Mouse (Mus musculus) retina, embryonic 14.5 days (tissue): Measurements from ENCODE around the gene Sv2b.
A peak's percentile ranks its signal among the peaks of the same experiment; 100 is the strongest.
"Not testable (repeated sequence)": the region's sequence is repeated elsewhere in the genome, so short reads cannot be mapped to it uniquely, and the experiment has no call there.

Experiments used
- DNase-seq: peaks from one replicate; pipeline ENCODE4 v3.0.0-alpha.2; 2015; ENCODE audit warnings: low spot score

Gene Sv2b

DNA sequence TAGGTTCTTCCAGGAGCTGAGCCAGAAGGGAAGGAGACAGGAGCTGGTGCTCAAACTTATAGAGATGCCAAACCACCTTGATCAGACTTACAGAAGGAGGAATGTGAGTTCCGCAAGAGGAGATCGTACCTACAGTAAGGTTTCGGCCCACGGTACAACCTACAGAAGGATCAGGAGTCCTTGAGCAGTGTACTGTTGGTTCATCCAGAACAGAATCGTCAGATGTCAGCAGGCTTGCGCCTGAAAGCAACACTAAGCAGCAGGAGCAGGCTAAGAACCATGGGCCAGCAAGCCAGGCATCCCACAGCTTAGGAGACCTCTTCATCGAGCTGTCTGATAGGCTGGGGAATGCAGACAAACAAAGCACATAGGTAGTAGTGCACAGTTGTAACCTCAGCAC, 92.9 kb downstream of the Sv2b start:
- no peak for DNase-seq

DNA sequence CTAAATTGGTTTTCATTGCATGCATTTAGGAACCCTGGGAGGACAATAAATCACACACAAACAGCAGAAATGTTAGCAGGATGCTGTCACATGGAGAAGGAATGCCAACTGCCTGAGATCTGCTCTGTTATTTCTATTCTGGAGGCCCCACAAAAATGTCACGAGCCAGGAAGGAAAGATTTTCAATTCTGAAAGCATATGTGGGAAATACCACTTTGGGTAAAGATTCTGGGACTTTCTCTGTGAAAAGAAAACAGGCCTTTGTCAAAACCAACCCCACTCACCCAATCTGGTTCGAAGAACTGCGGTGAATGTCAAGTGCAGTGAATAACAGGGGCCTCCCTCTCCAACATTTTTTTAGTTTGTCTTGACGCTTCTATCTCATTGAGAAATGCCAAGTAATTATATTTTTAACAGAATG, 99.8 kb downstream of the Sv2b start:
- DNase-seq, result no peak

DNA sequence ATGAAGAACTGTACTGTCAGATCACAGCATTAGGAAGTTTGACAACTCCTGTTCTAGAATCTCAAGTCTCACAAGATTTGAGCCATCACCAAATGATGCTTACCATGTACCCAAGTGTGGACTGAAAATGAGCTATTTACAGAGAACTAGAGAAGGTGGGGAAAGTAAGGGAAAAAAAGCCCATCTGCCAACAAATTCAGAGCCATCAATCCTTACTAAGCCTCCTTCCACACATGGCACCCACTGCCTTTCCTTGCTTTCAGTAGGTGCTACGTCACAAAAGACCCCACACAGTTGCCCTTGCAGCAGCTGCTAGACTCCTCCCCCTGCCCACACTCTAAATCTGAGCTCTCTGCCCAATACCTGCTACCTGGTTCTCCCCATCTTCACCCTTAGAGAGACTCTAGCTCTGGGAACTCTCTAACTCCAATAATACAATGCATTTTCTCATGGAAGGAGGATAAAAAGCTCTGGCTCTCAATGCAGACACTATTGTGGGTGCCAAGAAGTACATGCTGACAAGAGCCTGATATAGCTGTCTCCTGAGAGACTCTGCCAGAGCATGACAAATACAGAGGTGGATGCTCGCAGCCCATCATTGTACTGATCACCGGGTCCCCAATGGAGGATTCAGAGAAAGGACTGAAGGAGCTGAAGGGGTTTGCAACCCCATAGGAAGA, 101.0 kb downstream of the Sv2b start:
- DNase-seq, result no peak

DNA sequence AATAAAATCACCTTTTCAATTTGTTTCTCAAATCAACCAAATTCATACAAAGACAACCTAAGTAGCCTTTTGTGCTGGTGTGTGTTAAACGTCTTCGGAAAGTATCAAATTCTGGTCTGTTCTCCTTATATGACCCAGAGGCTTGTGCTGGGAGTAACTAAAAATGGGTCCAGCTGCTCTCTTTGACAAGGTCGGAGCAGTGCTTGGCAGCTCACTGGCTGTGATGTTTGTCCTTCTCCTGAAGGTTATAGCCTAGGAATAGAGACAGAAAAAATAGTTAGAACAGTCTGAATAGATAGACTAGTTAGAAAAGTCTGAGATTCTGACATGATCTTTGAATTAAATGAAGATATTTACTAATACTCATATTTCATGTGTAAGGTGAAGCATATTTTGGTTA, 102.4 kb downstream of the Sv2b start:
- no peak for DNase-seq

DNA sequence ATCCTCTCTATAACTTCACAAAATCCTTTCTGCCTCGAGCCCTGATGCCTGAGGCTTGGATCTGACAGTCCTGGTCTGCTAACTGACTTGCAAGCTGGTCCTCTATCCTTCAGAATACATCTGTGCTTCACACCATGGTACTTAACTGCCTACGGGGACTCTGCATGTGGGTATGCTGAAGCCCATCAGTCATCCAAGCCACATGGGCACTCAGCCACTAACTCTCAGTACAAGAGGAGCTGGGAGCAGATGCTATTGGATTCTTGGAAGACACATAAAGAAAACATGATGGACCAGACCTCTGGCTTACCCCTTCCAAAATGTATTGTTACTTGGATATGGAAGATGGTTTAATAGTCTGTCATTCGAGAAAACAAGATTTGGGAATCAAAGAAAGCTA, 103.7 kb downstream of the Sv2b start:
- no peak for DNase-seq

DNA sequence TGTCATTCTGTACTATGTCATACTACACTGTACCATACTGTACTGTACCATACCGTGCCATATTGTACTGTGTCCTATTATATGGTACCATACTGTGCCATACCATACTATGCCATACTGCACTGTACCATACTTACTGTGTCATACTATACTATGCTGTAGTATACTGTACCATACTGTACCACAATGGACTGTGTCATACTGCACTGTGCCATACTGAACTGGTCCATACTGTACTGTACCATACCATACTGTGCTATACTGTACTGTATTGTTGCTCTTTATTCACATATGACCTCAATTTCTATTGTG, 114.2 kb downstream of the Sv2b start:
- not testable (repeated sequence) for DNase-seq

DNA sequence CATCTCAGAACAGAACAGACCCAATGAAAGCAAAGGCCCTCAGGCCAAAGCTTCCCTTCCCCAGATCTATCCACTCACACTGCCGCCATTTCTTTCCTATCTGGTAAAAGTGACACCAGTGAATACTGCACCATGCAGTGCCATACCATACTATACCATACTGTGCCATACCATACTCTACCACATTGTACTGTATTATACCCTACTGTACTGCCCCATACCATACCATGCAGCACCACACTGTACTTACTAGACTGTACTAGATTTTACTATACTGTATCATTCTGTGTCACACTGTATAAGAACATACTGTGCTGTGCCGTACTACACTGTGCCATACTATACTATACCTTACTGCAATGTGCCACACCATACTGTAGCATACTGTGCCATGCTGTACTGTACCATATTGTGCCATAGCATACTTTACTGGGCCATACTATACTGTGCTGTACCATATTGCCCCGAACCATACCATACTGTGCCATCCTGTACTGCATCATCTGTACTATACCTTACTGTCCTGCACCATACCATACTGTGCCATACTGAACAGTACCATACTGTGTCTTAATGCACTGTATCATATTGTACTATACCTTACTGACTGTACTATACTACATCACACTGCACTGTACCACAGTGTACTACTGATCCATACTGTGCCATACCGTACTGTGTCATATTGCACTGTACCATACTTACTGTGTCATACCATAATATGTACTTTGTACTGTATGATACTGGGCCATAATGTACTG, 114.7 kb downstream of the Sv2b start:
- DNase-seq, result no peak

DNA sequence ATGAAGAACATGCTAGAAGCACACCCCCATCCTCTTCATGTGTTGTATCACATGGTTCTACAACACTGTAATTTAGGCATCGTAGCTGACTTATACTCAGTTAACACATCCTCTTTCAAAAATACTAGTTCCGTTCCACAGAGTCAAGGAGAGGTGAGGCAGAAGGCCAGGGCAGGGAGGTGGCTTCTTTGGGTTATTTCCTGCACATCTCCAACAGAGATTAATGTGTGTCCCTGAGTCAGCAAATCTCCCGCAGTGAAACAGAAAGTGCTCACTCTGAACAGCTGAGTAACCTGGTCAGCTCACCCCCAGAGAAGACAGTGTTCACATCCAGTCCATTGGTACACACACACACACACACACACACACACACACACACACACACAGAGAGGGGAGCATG, 118.9 kb downstream of the Sv2b start:
- no peak for DNase-seq

DNA sequence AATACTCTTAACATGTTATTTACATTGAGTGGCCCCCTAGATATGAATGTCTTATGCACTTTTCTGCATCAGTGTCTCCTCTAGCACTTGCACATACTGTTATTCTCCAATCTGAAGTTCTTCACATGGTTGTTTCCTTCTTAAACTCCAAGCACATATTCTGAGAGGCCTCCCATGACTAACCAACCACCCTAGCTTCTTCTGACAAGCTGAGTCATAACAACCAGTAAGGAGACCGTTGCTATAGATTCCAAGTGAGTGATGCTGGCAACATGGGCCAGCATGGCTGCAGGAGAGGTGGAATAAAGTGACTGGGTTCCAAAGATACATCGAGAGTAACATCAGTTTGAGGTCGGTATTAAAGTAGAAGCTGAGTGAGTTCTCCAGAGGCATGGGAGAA, 134.0 kb downstream of the Sv2b start:
- DNase-seq, result no peak

DNA sequence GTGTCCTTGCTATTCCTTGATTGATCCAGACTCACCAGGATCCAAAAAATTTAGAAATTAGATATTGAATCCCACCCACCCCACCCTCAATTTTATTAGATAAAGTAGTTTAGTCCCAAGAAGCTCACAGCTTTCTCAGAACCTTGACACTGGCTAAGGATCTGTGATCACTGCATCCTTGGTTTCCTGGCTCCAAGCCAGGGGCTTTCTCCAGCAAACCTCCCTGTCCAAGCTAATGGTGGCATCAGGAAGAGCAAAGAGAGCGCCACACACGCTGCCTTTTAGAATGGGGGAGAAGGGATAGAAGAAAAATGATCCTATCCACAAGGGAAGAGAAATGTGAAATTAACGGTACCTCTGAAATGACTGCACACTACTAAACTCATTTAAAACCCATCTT, 141.6 kb downstream of the Sv2b start:
- DNase-seq, result no peak

DNA sequence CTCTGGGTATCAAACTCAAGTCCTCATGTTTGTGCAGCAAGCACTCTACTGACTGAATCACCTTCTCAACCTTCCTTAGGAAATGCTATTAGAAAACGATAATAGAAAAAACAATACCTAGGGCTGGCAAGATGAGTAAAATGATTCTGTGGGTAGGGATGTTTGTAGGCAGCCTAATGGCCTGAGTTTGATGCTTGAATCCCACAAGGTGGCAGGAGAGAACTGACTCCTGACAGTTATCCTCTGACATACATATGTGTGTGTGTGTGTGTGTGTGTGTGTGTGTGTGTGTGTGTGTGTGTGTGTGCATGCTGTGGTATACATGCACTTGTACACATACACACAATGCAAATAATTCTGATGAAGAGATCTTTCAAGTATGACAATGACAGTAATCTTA, 161.9 kb downstream of the Sv2b start:
- no peak for DNase-seq

DNA sequence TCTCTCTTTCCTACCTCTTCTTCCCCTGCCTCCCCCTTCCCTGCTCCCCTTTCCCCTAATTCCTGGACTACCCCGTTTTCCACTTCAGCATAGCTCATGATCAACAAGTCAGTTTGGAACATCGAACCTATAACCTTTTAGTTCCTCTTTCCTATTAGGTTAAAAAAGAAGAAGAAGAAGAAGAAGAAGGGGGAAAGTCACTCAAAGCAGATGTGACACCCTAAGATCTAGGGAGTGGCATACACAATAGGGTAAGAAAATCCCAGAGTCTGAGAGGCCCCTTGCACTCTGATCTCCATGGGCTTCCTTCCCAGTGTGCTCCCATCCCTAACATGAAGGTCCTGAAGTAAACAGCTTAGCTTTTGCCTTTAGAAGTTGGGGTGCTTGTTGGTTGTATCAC, 166.3 kb downstream of the Sv2b start:
- DNase-seq, result no peak

DNA sequence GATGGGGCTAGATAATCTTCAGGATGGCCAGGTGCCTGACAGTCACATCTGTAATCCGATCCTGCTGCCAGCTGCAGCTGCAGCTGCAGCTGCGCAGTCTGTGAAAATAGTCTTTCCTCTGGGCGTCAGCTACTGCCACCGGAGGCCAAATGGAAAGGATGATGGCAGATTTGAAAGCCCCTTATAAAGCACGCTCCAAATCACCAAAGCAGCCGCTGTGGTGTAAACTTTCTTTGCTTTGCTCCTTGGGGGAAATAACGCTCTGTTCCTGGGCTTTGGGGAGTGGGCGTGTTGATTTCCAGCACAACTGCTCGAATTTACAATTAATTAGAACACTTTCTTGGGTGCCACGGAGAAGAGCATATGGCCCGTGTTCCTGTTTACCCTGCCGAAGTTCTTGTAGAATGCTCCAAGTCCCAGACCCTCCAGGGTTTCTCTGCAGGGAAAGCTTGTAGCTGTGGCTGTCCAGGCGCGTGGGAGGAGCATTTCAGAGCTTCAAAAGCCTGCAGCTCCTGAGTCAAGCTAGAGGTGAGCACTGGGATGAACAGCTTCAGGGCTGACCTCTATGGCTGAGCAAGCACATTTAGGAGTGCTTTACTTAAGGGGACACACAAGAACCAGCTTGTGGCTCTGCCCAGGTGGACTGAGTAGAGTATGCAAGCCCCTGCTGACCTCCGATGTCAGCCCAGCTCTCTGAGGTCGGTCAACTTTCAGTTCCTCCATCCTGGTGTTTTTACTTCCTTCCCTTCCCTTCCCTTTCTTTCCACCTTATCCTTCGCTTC, 167.0 kb downstream of the Sv2b start:
- peak; percentile 58 for DNase-seq

DNA sequence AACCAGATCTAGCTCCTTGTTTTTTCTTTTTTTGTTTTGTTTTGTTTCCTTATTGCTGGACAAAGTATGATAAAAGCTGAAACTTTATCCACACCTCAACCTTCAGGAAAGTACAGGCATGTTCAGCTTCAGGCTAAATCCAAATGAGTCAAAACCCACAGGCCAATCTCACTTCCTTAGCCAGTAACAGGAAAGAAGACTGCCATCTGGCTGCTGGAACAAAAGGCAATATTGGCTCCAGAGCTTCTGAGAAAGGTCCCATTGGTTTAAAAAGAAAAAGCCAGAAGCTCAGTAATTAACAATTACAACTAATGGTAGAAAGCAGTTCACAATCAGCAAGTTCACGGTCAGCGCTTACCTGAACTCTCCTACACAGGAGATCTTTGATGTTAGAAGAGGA, 169.8 kb downstream of the Sv2b start:
- no peak for DNase-seq

DNA sequence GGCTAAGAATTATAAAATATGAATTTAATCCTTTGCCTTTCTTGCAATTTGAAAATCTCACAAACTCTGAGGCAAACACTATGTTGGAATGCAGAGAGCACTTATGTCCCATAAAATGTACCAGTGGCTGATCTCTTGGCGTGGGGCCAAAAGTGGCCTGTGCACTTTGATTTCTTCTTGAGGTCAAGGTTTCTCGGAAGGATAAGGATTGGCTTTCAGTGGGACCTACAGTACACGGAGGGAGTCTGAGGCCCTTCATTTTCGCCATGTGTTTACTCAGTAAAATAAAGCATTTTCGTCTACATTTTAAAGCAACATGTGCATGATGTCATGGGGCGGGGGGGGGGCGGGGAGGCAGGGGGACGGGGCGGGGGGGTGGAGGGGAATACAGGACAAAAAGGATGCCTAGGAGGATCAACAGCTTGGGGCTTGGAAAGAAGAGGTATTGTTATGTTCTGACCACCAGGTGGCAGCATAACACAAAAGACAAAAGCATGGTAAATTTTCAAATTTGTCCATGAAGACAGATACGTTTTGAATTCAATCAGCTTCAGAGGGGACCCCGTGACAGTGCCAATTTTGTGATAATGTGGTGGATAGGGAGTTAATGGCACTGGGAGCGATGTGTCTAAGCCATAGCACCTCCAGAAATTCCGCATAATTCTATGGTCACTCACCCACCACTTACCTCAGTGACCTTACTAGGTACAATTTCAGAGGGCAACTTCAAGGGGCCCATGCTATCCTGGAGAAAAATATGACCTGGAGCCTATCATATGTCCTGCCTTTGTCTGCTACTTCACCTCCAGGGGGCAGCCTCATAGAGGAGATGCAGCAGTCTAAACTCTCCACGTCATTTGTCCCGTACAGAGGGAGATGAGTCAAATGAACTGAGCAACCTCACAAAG, 174.1 kb downstream of the Sv2b start:
- DNase-seq, result peak; percentile 80

DNA sequence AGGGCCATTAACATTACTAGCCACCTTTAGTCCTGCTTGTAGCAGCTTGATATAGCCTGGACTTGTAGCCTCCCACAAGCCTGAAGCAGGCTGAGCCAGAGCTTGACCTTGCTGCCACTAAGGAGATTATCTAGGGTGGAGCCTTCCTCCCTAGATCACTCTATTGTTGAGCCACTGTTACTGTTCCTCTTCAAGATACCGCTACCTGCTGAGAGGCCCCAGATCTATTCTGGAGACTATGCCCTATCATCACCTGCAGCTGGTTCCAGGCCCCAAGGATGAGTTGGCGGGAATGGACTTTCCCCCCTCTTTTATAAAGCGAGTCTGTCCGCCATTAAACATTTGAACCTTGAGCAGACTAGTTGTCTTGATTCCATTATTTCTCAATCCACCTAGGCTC, 181.0 kb downstream of the Sv2b start:
- no peak for DNase-seq

DNA sequence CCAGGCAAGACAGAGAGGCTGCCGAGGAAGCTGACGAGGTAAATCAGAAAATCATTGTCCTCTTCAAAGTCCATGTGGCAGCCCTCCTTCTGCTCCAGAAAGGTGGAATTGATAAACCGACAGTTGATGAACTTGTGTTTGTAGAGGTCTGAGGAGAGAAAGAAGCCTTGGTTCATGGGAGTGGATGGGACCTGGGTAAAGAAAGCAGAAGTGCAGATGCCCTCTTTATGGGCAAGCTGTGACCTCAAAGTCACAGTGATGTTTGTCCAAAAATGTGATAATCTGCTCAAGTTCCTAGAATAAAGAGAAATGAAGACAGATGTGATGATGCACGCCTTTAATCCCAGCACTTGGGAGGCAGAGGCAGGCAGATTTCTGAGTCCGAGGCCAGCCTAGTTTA, 185.0 kb downstream of the Sv2b start:
- no peak for DNase-seq

DNA sequence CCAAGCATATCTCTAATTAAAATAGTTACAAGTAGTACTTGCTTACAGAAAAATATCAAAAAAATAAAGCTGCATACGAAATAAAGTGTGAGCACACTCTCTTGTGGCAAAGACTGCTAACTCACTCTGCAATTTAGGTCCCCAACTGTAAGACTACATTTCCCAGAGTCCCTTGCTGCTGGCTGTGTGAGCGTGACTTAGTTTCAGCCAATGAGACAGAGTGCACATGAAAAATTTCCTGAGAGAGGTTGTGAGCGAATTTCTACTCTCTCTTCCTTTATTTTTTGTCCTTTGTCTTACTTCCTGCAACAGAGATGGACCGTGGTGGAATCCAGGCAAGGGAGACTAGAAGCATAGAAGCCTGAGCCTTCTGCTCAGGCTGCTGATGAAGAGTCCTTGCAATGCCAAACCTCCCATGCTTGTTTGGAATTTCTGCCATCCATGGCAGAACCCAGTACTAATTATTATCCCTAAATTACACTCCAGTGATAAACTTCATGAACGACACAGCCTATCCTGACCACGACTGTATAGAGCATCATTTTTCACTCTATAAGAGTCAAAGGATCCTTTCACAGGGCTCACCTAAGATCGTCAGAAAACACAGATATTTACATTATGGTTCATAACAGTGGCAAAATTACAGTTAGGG, 190.9 kb downstream of the Sv2b start:
- DNase-seq, result peak; percentile 72

DNA sequence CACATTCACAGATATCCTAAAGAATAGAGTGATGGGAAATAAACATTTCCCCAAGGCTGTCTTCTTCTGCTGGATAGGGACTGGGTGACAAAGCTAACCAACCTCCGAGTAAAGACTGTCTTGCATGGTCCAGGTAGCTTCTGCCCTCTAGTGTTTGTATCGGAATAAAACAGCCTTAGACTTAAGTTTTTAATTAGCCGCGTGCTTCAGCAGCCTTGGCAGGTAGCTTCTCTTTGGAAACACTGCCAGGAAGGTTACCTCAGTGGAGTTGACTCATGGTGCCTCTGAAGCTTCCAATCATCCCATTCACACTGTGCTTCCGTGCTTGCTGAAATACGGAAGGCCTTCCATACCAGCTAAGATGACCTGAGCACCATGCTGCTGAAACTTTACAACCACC, 198.4 kb downstream of the Sv2b start:
- DNase-seq, result peak; percentile 80

DNA sequence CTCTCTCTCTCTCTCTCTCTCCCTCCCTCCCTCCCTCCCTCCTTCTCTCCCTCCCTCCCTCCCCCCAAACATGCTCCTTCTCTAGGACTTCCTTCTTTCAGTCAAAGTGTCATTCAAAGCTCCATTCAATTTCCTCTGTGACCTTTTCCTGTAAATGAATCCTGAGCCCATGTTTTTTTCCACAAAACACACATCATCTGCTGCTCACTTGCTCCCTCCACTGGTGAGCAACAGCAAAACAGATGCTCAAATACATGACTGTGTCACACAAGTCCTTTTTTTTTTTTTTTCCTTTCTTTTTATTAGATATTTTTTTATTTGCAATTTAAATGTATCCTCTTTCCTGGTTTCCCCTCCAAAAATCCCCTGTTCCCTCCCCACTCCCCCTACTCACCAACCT, 201.6 kb downstream of the Sv2b start:
- peak; percentile 64 for DNase-seq

DNA sequence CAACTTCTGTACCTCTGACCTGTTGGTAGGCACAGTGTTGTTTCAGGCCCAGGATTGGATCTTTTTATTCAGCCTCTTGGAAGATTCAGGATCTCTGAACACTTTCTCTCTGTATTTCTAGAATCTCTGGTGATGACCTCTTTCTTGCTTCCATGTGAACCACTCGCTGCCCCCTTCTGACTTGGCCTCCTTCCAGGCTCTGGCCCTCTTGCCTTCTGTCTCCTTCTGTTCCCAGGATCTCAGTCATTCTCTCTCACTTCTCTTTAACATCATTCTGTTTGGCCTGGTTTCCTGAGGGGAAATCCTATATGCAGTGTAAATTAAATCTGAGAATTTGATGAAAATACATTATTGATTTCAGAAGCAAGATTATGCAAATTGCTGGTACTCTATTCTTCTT, 205.2 kb downstream of the Sv2b start:
- DNase-seq, result no peak
